Mouse (Mus musculus) kidney, adult 2 months (tissue): ENCODE measurements around the gene Olfml2a.

Experiments used
- CTCF ChIP-seq: fragments of 200-500 bp; conservative IDR thresholded peaks from 2 replicates; pipeline ENCODE4 v1.5.1; 2011; ENCODE audit warnings: low read depth, mild to moderate bottlenecking, control low read depth, low read length, moderate library complexity, mixed read lengths; ENCODE audit not compliant: insufficient read depth, insufficient read length
- POLR2A ChIP-seq: fragments of 200-500 bp; IDR thresholded peaks from one replicate; pipeline ENCODE4 v1.6.1; 2011; ENCODE audit warnings: low read depth, low read length, control low read depth

- TF ChIP-seq CTCF (no peak), POLR2A (no peak)
Observed at GRCm38 (mm10) chr2:38969650-38970049, 37.9 kb downstream of the Olfml2a start.
